Comparison of ENCODE assay signal across 22 mouse cellular contexts in the genomic region with DNA sequence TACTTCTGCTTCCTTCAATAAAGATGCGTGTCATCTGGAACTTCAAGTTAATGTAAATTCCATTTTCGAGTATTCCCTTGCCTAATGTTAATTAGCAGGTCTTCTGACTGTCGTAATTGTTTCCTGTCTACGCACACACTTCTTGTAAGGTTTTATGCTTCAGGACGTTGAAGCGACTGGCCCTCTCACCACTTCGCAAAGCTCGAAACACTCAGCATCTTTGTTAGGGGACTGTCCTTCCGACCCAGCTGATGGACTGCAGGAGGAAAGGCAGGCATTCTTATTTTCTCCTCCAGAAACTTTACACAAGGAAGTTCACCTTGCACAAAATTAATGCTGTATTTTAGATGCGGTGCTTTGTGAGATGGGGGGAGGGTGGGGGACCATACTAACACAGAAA.
A peak's percentile ranks its signal among the peaks of the same experiment; 100 is the strongest.
DNase-seq lines count a peak whose midpoint lies in the region; ATAC-seq lines count a peak whose summit lies in the region.
"Had no signal": no experiment of that assay in that cellular context is flagged by ENCODE, and none has a peak within 500 bp of the region (broad histone marks: within the 10 kb centered on the region; RNA-seq: fewer than 3 reads in every experiment).

No protein-coding gene starts in this region.

- no peaks in the 10 kb centered on the region for H3K36me3 ChIP-seq in heart, embryonic 10.5 days
- no peaks in the 10 kb centered on the region for H3K36me3 ChIP-seq in midbrain, embryonic 11.5 days (ENCODE audit: control insufficient read depth, insufficient read depth, low read length)
- H3K36me3 ChIP-seq in midbrain, embryonic 15.5 days (replicated peaks): no peaks in the 10 kb centered on the region
- no peaks in the 10 kb centered on the region for H3K36me3 ChIP-seq in limb, embryonic 10.5 days
- H3K36me3 ChIP-seq: G1E had no signal

- no peak overlapping the region for H3K9ac ChIP-seq in midbrain, embryonic 11.5 days (ENCODE audit: low read length)
- no peak overlapping the region for H3K9ac ChIP-seq in midbrain, embryonic 15.5 days

- H3K4me2 ChIP-seq in midbrain, embryonic 11.5 days: no peak overlapping the region
- H3K4me2 ChIP-seq in midbrain, embryonic 15.5 days: no peak overlapping the region

- no peaks in the 10 kb centered on the region for H3K27me3 ChIP-seq in heart, embryonic 10.5 days (ENCODE audit: insufficient read depth, poor library complexity, severe bottlenecking)
- no peaks in the 10 kb centered on the region for H3K27me3 ChIP-seq in midbrain, embryonic 11.5 days (ENCODE audit: control insufficient read depth, insufficient read depth, low read length)
- H3K27me3 ChIP-seq in midbrain, embryonic 15.5 days (replicated peaks): no peaks in the 10 kb centered on the region
- no peaks in the 10 kb centered on the region for H3K27me3 ChIP-seq in limb, embryonic 10.5 days (ENCODE audit: low read depth, poor library complexity, severe bottlenecking)
- H3K27me3 ChIP-seq: CH12.LX had no signal

- ATAC-seq in midbrain, embryonic 11.5 days (ENCODE audit: low FRiP score): no peak
- ATAC-seq in midbrain, embryonic 15.5 days (replicated peaks): no peak
- ATAC-seq: activated CD4-positive, CD25-positive, alpha-beta regulatory T cell, adult 4 months; CD4-positive, CD25-positive, alpha-beta regulatory T cell, adult 4 months; Patski had no signal

- no peak overlapping the region for H3K27ac ChIP-seq in heart, embryonic 10.5 days
- H3K27ac ChIP-seq in midbrain, embryonic 11.5 days (ENCODE audit: low read depth, low read length): no peak overlapping the region
- no peak overlapping the region for H3K27ac ChIP-seq in midbrain, embryonic 15.5 days
- no peak overlapping the region for H3K27ac ChIP-seq in limb, embryonic 10.5 days

- 0 out of 2 replicates have a peak, but pooled peaks cover 2% of the 10 kb centered on the region for H3K4me1 ChIP-seq in heart, embryonic 10.5 days
- H3K4me1 ChIP-seq in midbrain, embryonic 11.5 days (ENCODE audit: control insufficient read depth, insufficient read depth, low read length): no peaks in the 10 kb centered on the region
- no peaks in the 10 kb centered on the region for H3K4me1 ChIP-seq in midbrain, embryonic 15.5 days
- peaks cover 12% of the 10 kb centered on the region for H3K4me1 ChIP-seq in limb, embryonic 10.5 days

- WGBS in heart, embryonic 10.5 days: 78% methylated on average over 10 of the region's 10 CpGs
- 77% methylated on average over 10 of the region's 10 CpGs for WGBS in midbrain, embryonic 11.5 days
- 61% methylated on average over 10 of the region's 10 CpGs for WGBS in midbrain, embryonic 15.5 days
- 65% methylated on average over 10 of the region's 10 CpGs for WGBS in limb, embryonic 10.5 days

- no peaks in the 10 kb centered on the region for H3K9me3 ChIP-seq in heart, embryonic 10.5 days
- no peaks in the 10 kb centered on the region for H3K9me3 ChIP-seq in midbrain, embryonic 11.5 days (ENCODE audit: control insufficient read depth, low read length)
- H3K9me3 ChIP-seq in midbrain, embryonic 15.5 days: no peaks in the 10 kb centered on the region
- no peaks in the 10 kb centered on the region for H3K9me3 ChIP-seq in limb, embryonic 10.5 days (replicated peaks)

- DNase-seq in heart, adult 11 months: peak; percentile 51
- no peak for DNase-seq in heart, adult 8-10 months (ENCODE audit: low spot score)
- DNase-seq in heart, embryonic 10.5 days (ENCODE audit: low spot score): peak; percentile 56
- no peak for DNase-seq in heart, adult 18-20 months
- DNase-seq in midbrain, embryonic 11.5 days (ENCODE audit: low spot score, missing footprints): peak; percentile 70
- DNase-seq in limb, embryonic 10.5 days (ENCODE audit: low spot score): peak; percentile 24
- DNase-seq in kidney, postnatal 14 days: no peak
- DNase-seq: adrenal gland, adult 2 months; adrenal gland, adult 8-10 months; adrenal gland, postnatal 10 days; adrenal gland, postnatal 14 days; adrenal gland, postnatal 25 days; adrenal gland, postnatal 36 days; B cell, adult 2 months; cerebellum, adult 11 months; cerebellum, adult 11-12 months had no signal

- no peak overlapping the region for H3K4me3 ChIP-seq in heart, embryonic 10.5 days
- no peak overlapping the region for H3K4me3 ChIP-seq in midbrain, embryonic 11.5 days (ENCODE audit: low read depth, low read length)
- no peak overlapping the region for H3K4me3 ChIP-seq in midbrain, embryonic 15.5 days
- no peak overlapping the region for H3K4me3 ChIP-seq in limb, embryonic 10.5 days

Comparison
In these comparisons a context has a peak if more than half of its experiments do, and no peak if none do; other contexts are left out.
1. DNase-seq: peak in heart, adult 11 months (single experiment), heart, embryonic 10.5 days (single experiment), midbrain, embryonic 11.5 days (single experiment) and limb, embryonic 10.5 days (single experiment); none in heart, adult 8-10 months (single experiment), heart, adult 18-20 months (0 of 2) and kidney, postnatal 14 days (single experiment).